Mouse (Mus musculus): ENCODE data around the gene Samsn1. TPM values are rescaled to one million over a fixed set of nuclear protein-coding genes. Genes with fewer than 3 reads are reported as not detected.
"Not testable (repeated sequence)": the region's sequence is repeated elsewhere in the genome, so short reads cannot be mapped to it uniquely, and the experiment has no call there.

Gene Samsn1
- polyA plus RNA-seq, 1 experiment from 2014 or later, result 0.81 TPM

DNA sequence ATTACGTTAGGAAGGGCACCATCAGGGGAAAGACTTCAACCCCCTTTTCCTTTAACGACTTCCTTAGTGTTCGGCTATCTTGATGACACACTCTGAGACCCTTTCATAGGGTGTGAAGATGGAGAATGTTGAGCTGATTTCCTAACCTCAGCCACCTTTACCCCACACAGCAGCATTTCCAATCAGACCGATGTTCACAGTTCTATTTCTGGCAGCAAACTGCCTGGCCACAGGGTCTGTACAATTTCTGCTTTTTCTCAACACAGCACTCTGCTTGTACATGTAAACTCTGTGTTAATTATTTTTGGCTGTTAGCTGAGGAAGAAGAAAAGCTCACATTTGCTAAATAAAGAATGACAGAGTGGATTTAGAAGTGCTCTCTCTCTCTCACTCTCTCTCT lies 190.7 kb downstream of the Samsn1 start:
- DNase-seq (ENCODE audit: low spot score) (no peak), ATAC-seq (ENCODE audit: low FRiP score, low TSS enrichment) (no peak)
- H3K9ac ChIP-seq (ENCODE audit: low read length), result no peak overlapping the region
- no peak overlapping the region for H3K27ac ChIP-seq (replicated peaks)
- H3K4me2 ChIP-seq (replicated peaks; ENCODE audit: low read depth), result no peak overlapping the region
- no peaks in the 10 kb centered on the region for H3K9me3 ChIP-seq (ENCODE audit: control insufficient read depth, low read length)
- no peak overlapping the region for H3K4me3 ChIP-seq (ENCODE audit: low read depth, low read length)
- H3K4me1 ChIP-seq (replicated peaks; ENCODE audit: control insufficient read depth, insufficient read depth), result no peaks in the 10 kb centered on the region
- TF ChIP-seq CTCF (IDR thresholded peaks at IDR 0.05; ENCODE audit: low read depth) (no peak), EP300 (optimal IDR thresholded peaks at IDR 0.05) (no peak)
- H3K36me3 ChIP-seq (ENCODE audit: control insufficient read depth, insufficient read depth, low read length), result no peaks in the 10 kb centered on the region
- 36% methylated on average over 4 of the region's 4 CpGs for WGBS
- H3K27me3 ChIP-seq (ENCODE audit: control insufficient read depth, insufficient read depth, low read length), result no peaks in the 10 kb centered on the region

DNA sequence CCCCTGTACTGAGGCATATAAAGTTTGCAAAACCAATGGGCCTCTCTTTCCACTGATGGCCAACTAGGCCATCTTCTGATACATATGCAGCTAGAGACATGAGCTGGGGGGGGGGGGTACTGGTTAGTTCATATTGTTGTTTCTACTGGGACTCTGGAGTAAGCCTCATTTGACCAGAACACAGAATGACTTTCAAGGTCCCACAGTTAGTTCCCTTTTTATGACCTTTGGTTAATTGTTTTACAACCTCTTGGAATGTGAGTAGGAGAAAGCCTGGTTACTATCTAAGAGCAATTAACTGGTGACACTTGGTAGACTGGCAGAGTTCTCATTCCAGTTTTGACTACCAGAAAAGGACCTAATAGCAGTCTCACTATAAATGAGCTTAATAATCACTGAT lies 195.1 kb downstream of the Samsn1 start:
- H3K36me3 ChIP-seq (ENCODE audit: control insufficient read depth, insufficient read depth, low read length); DNase-seq (ENCODE audit: low spot score); H3K9me3 ChIP-seq (ENCODE audit: control insufficient read depth, low read length); H3K27ac ChIP-seq (replicated peaks); H3K4me3 ChIP-seq (ENCODE audit: low read depth, low read length); H3K4me2 ChIP-seq (replicated peaks; ENCODE audit: low read depth); ATAC-seq (ENCODE audit: low FRiP score, low TSS enrichment); H3K4me1 ChIP-seq (replicated peaks; ENCODE audit: control insufficient read depth, insufficient read depth); H3K9ac ChIP-seq (ENCODE audit: low read length); H3K27me3 ChIP-seq (ENCODE audit: control insufficient read depth, insufficient read depth, low read length): not testable (repeated sequence)

DNA sequence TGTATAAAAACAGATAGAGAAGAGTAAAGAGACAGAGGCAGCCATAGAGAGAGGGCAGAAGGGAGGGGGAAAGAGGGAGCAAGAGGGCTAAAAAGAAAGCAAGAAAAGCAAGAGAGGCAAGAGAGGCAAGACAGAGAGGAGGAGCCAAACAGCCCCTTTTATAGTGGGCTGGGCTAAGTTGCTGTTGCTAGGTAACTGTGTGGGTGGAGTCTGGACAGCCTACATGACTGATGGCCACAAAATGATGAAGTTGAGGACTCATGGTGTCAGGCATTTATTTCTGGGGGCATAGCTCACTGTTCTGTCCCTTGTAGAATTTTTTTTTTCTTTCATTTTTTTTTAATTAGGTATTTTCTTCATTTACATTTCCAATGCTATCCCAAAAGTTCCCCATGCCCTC lies 195.6 kb downstream of the Samsn1 start:
- Histone ChIP-seq H3K9ac (ENCODE audit: low read length) (no peak overlapping the region), H3K4me3 (ENCODE audit: low read depth, low read length) (no peak overlapping the region), H3K27ac (replicated peaks) (no peak overlapping the region), H3K36me3 (ENCODE audit: control insufficient read depth, insufficient read depth, low read length) (no peaks in the 10 kb centered on the region), H3K9me3 (ENCODE audit: control insufficient read depth, low read length) (no peaks in the 10 kb centered on the region), H3K4me2 (replicated peaks; ENCODE audit: low read depth) (no peak overlapping the region), H3K27me3 (ENCODE audit: control insufficient read depth, insufficient read depth, low read length) (no peaks in the 10 kb centered on the region), H3K4me1 (replicated peaks; ENCODE audit: control insufficient read depth, insufficient read depth) (no peaks in the 10 kb centered on the region)
- ATAC-seq (ENCODE audit: low FRiP score, low TSS enrichment) (no peak), DNase-seq (ENCODE audit: low spot score) (no peak)
- TF ChIP-seq CTCF (IDR thresholded peaks at IDR 0.05; ENCODE audit: low read depth), result no peak
- TF ChIP-seq EP300 (optimal IDR thresholded peaks at IDR 0.05), result no peak

DNA sequence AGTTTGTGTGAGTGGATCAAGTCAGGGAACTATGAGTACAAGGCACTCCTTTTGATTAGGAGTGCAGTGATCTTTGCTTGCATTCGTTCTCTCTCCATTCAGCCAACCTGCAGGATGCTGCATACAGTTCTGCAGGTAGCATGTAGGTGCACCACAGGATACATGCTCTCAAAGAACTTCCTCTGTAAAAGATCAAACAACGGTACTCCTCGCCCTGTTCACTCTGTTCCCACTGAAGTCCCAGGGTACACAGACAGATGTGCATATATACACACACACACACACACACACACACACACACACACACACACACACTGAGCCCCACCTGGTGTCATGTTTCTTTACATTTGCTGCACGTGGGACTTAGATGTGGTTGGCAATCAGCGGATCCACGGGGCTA lies 198.9 kb downstream of the Samsn1 start:
- no peak overlapping the region for H3K4me3 ChIP-seq (ENCODE audit: low read depth, low read length)
- WGBS, result 51% methylated on average over 6 of the region's 6 CpGs
- H3K9me3 ChIP-seq (ENCODE audit: control insufficient read depth, low read length), result no peaks in the 10 kb centered on the region
- no peaks in the 10 kb centered on the region for H3K36me3 ChIP-seq (ENCODE audit: control insufficient read depth, insufficient read depth, low read length)
- H3K4me1 ChIP-seq (replicated peaks; ENCODE audit: control insufficient read depth, insufficient read depth), result no peaks in the 10 kb centered on the region
- DNase-seq (ENCODE audit: low spot score), result no peak
- TF ChIP-seq EP300 (optimal IDR thresholded peaks at IDR 0.05) (no peak), CTCF (IDR thresholded peaks at IDR 0.05; ENCODE audit: low read depth) (no peak)
- H3K27ac ChIP-seq (replicated peaks), result no peak overlapping the region
- no peak overlapping the region for H3K9ac ChIP-seq (ENCODE audit: low read length)
- no peaks in the 10 kb centered on the region for H3K27me3 ChIP-seq (ENCODE audit: control insufficient read depth, insufficient read depth, low read length)
- no peak overlapping the region for H3K4me2 ChIP-seq (replicated peaks; ENCODE audit: low read depth)
- no peak for ATAC-seq (ENCODE audit: low FRiP score, low TSS enrichment)

DNA sequence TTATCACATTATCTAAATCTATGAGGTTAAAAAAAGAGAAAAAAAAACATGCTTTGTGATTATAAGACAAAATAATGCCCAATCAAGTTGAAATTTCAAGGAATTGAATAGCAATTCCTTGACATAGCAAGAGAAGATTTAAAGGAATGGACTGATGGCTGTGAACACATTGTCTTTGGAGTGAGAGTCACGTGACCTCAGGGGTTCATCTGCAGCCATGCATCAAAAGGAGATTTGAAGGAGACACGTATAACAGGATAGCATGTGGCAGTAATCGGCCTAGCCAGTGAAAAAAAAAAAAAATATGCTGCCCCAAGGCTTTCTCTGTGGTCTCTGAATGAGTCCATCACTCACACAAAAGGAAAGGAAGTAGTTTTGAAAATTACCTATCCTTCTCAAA lies 201.1 kb downstream of the Samsn1 start:
- no peaks in the 10 kb centered on the region for H3K4me1 ChIP-seq (replicated peaks; ENCODE audit: control insufficient read depth, insufficient read depth)
- ATAC-seq (ENCODE audit: low FRiP score, low TSS enrichment) (no peak), DNase-seq (ENCODE audit: low spot score) (no peak)
- no peak for TF ChIP-seq EP300 (optimal IDR thresholded peaks at IDR 0.05)
- H3K9me3 ChIP-seq (ENCODE audit: control insufficient read depth, low read length), result no peaks in the 10 kb centered on the region
- H3K9ac ChIP-seq (ENCODE audit: low read length), result no peak overlapping the region
- no peak overlapping the region for H3K4me3 ChIP-seq (ENCODE audit: low read depth, low read length)
- WGBS, result 59% methylated on average over 3 of the region's 3 CpGs
- H3K36me3 ChIP-seq (ENCODE audit: control insufficient read depth, insufficient read depth, low read length), result no peaks in the 10 kb centered on the region
- H3K27ac ChIP-seq (replicated peaks), result no peak overlapping the region
- H3K4me2 ChIP-seq (replicated peaks; ENCODE audit: low read depth), result no peak overlapping the region
- H3K27me3 ChIP-seq (ENCODE audit: control insufficient read depth, insufficient read depth, low read length), result no peaks in the 10 kb centered on the region
